Mouse (Mus musculus) kidney, embryonic 14.5 days (tissue): ENCODE results near the gene Kif1b. TPM values are rescaled to one million over a fixed set of nuclear protein-coding genes. Genes with fewer than 3 reads are reported as not detected.

Experiments used
- ATAC-seq: fragments of 200-750 bp; cut with Nextera tagmentation; 2 replicates; pipeline ENCODE4 v1.8.0; 2017; ENCODE audit warnings: moderate number of reproducible peaks, mild to moderate bottlenecking, moderate TSS enrichment, moderate library complexity; ENCODE audit not compliant: low FRiP score, low TSS enrichment
- H3K27ac ChIP-seq: fragments of 300-500 bp; sonication (generic); 2 replicates; pipeline ENCODE4 v1.5.1; 2014; ENCODE audit warnings: low read depth, mild to moderate bottlenecking, low read length, moderate library complexity, mixed read lengths
- H3K27me3 ChIP-seq: fragments of 300-500 bp; sonication (generic); 2 replicates; pipeline ENCODE4 v1.6.1; 2014; ENCODE audit warnings: mild to moderate bottlenecking, low read length; ENCODE audit not compliant: control insufficient read depth, insufficient read depth
- H3K36me3 ChIP-seq: fragments of 300-500 bp; sonication (generic); 2 replicates; pipeline ENCODE4 v1.6.1; 2014; ENCODE audit warnings: low read length, mixed read lengths; ENCODE audit not compliant: control insufficient read depth, insufficient read depth
- H3K4me1 ChIP-seq: fragments of 300-500 bp; sonication (generic); 2 replicates; pipeline ENCODE4 v1.6.1; 2014; ENCODE audit warnings: low read length, mixed read lengths; ENCODE audit not compliant: control insufficient read depth, insufficient read depth
- H3K4me2 ChIP-seq: fragments of 300-500 bp; sonication (generic); replicated peaks from 2 replicates; pipeline ENCODE4 v1.6.1; 2014; ENCODE audit warnings: low read depth, mild to moderate bottlenecking, low read length
- H3K4me3 ChIP-seq: fragments of 300-500 bp; sonication (generic); 2 replicates; pipeline ENCODE4 v1.5.1; 2014; ENCODE audit warnings: mild to moderate bottlenecking, low read length
- H3K9ac ChIP-seq: fragments of 300-500 bp; sonication (generic); 2 replicates; pipeline ENCODE4 v1.6.1; 2014; ENCODE audit warnings: low read depth, mild to moderate bottlenecking, low read length, moderate library complexity
- H3K9me3 ChIP-seq: fragments of 300-500 bp; sonication (generic); 2 replicates; pipeline ENCODE4 v1.6.1; 2016; ENCODE audit warnings: low read length; ENCODE audit not compliant: control insufficient read depth
- WGBS: fragments of 180-500 bp; shearing (Covaris S2); extraction: QIAGEN DNeasy Blood & Tissue Kit; methylation state at CpG from one replicate; pipeline ENCODE4 v1.1.7; 2014; 5-methylcytosine and 5-hydroxymethylcytosine counted together
- polyA plus RNA-seq: library from polyadenylated mRNA; unstranded; fragments of >200 nt; fragmentation: Nextera tagmentation; extraction: Ambion mirVana; gene quantifications from 2 replicates; pipeline ENCODE4 v1.2.1, GENCODE M21; 2014

Gene Kif1b
- polyA plus RNA-seq, 1 experiment from 2014 or later: 35.7 TPM

DNA sequence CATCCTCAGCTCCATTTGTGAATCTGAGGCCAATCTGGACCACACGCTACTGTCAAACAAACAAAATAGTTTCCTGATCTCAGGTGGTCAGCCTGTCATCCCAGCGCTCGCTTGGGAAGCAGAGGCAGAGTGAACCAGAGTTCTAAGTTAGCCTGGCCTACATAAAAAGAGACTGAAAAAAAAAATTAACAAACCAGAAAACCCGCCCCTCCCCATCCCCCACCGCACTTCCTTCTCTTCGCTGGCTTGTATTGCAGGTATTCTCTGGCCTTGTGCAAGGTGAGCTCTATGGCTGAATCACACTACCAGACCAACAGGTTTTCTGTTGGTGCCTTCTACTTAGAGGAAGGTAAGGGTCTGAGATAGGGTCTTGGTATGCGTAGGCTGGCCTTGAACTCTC, 160.0 kb downstream of the Kif1b start:
- 81% methylated on average over 7 of the region's 7 CpGs for WGBS
- Histone ChIP-seq H3K27me3 (no peaks in the 10 kb centered on the region), H3K4me3 (no peak overlapping the region), H3K36me3 (peaks cover 32% of the 10 kb centered on the region), H3K4me1 (peaks cover 11% of the 10 kb centered on the region; the same call in 1 of the 2 replicates), H3K9ac (no peak overlapping the region), H3K4me2 (no peak overlapping the region), H3K9me3 (no peaks in the 10 kb centered on the region), H3K27ac (no peak overlapping the region)
- ATAC-seq: no peak

DNA sequence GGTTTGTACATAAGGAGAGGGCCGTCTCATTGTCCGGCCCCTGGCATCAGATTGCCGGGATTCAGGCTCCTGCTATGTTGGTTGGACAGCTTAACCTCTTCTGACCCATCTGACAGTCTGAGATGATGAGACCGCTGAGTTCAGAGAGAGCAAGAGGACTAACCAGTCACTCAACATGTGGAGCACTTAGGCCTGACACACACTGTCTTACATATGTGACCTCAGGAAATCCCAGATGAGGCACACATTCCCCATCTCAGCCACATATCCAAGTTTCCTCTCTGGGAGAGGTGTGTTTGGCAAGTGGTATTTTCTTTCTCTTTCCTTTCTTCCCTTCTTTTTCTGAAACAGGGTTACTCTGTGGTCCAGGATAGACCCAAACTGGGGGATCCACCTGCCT, 162.3 kb downstream of the Kif1b start:
- H3K9ac ChIP-seq: no peak overlapping the region
- no peak overlapping the region for H3K27ac ChIP-seq
- no peak overlapping the region for H3K4me2 ChIP-seq
- no peak for ATAC-seq
- WGBS: 79% methylated on average over 4 of the region's 4 CpGs
- no peak overlapping the region for H3K4me3 ChIP-seq
- H3K36me3 ChIP-seq: peaks cover 9% of the 10 kb centered on the region
- no peaks in the 10 kb centered on the region for H3K27me3 ChIP-seq
- no peaks in the 10 kb centered on the region for H3K9me3 ChIP-seq
- H3K4me1 ChIP-seq: peaks cover 11% of the 10 kb centered on the region; the same call in 1 of the 2 replicates

DNA sequence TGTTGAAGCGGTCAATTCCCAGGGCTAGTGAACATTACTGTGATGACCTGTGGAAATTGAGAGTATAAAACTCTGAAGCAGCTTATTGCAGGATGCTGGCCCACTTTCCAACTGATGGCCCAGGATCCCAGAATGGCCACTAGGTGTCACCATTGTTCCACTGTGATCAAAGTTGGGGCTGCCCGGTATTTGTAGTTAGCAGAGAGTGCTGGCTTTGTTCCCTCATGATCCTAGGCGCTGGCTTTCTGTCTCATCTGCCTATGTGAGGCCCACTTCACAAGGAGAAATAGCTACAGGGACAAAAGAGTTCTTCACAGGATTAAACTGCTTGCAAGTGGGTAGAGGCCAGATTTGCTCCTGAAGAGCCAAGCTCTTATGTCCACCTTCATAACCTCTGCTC, 163.0 kb downstream of the Kif1b start:
- WGBS: 3% methylated on average over 3 of the region's 3 CpGs
- ATAC-seq: peak; percentile 73
- Histone ChIP-seq H3K9ac (no peak overlapping the region), H3K27ac (no peak overlapping the region), H3K4me1 (peaks cover 9% of the 10 kb centered on the region; the same call in 1 of the 2 replicates), H3K27me3 (no peaks in the 10 kb centered on the region), H3K4me3 (no peak overlapping the region), H3K4me2 (no peak overlapping the region), H3K9me3 (no peaks in the 10 kb centered on the region), H3K36me3 (peaks cover 2% of the 10 kb centered on the region; the same call in 1 of the 2 replicates)

DNA sequence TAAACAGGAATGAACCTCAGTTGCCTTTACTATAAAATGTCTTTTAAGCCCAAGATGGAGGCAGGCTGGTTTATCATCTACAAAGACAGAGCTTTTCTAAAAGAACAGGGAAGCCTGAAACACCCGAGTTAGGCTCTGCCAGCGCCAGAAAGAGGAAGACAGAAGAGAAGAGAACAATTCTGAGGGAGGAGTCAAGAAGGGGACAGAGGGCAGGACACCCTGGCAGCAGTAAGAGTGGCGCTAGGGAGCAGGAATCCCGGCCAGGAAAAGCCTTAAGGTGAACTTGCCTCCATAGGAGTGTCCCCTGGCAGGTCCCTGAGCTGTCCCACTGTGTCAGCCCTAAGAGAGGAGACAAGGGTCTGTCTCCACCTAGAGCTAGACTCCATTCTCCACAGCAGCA, 163.9 kb downstream of the Kif1b start:
- no peak for ATAC-seq
- WGBS: 44% methylated on average over 4 of the region's 4 CpGs

DNA sequence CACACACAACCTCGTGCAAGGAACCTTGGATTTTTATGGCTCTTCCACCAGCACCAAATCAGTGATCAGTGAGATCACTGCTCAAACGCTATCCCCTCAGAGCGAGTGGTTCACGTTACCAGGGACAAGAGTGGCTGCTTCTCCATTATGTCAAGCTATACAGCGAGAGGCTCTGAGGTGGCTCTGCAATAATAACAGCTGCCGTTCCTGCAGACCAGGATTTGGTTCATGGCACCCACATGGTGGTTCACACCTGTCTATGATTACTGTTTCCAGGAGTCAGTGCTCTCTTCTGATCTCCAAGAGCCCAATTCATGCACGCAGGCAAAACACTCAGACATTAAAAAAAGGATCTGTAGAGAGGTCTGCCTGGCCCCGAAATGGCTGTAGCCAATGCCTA, 169.0 kb downstream of the Kif1b start:
- 69% methylated on average over 8 of the region's 8 CpGs for WGBS
- H3K4me3 ChIP-seq: no peak overlapping the region
- H3K4me2 ChIP-seq: no peak overlapping the region
- H3K27me3 ChIP-seq: no peaks in the 10 kb centered on the region
- ATAC-seq: no peak
- no peak overlapping the region for H3K9ac ChIP-seq
- no peaks in the 10 kb centered on the region for H3K36me3 ChIP-seq
- peaks cover 6% of the 10 kb centered on the region for H3K4me1 ChIP-seq
- H3K27ac ChIP-seq: no peak overlapping the region
- H3K9me3 ChIP-seq: no peaks in the 10 kb centered on the region

More for the DNA sequence above, 163.9 kb downstream of the Kif1b start:
- no peaks in the 10 kb centered on the region for H3K9me3 ChIP-seq
- H3K36me3 ChIP-seq: no peaks in the 10 kb centered on the region
- no peak overlapping the region for H3K9ac ChIP-seq
- no peak overlapping the region for H3K4me2 ChIP-seq
- H3K4me3 ChIP-seq: no peak overlapping the region
- H3K27ac ChIP-seq: no peak overlapping the region
- H3K4me1 ChIP-seq: peaks cover 6% of the 10 kb centered on the region; the same call in 1 of the 2 replicates
- H3K27me3 ChIP-seq: no peaks in the 10 kb centered on the region

DNA sequence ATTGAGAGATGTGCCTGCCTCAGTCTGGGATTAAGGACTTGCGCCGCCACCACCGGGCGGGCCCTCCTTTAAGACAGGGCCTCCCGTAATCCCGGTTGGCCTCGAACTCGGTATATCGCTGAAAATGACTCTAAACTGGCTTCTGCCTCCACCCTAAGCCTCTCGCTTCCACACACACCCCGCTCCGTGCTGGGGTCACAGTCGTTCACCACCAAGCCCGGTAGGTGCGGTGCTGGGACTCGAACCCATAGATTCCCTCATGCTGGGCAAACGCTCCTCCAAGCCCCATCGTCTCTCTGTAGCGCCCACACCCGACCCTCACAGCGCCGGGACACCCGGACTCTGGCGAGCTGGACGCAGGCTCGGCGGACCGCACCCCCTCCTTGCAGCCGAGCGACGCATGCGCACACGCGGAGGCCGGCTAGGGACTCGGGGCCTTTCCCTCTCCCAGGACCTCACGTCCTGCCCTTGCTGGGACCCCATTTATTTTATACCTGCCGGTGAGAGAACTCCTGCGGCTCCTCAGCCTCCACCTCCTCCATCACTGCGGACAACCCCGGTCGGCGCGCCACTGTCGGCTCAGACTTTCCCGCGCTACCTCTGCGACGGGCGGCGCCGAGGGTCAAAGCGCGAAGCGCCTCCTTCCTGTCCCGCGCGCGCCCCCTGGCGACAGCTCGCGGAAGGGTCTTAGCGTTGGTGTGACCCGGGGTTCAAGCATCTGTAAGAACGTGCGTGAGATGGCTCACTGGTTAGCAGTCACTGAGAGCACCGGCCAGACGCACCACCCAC, 170.3 kb downstream of the Kif1b start, which contains the start of gene Cenps:
Cenps (minus strand) TSS at position 648 of the 789 bp plus-strand sequence.
- H3K9me3 ChIP-seq: no peaks in the 10 kb centered on the region
- 1% methylated on average over 68 of the region's 68 CpGs for WGBS
- H3K27ac ChIP-seq: peak within 1 kb of the TSS; percentile 87
- peak within 1 kb of the TSS; percentile 74 for H3K4me2 ChIP-seq
- H3K27me3 ChIP-seq: no peaks in the 10 kb centered on the region
- peak within 1 kb of the TSS; percentile 69 for H3K9ac ChIP-seq
- peaks cover 6% of the 10 kb centered on the region for H3K4me1 ChIP-seq
- H3K36me3 ChIP-seq: no peaks in the 10 kb centered on the region
- H3K4me3 ChIP-seq: peak within 1 kb of the TSS; percentile 64
- ATAC-seq: peak; percentile 92

DNA sequence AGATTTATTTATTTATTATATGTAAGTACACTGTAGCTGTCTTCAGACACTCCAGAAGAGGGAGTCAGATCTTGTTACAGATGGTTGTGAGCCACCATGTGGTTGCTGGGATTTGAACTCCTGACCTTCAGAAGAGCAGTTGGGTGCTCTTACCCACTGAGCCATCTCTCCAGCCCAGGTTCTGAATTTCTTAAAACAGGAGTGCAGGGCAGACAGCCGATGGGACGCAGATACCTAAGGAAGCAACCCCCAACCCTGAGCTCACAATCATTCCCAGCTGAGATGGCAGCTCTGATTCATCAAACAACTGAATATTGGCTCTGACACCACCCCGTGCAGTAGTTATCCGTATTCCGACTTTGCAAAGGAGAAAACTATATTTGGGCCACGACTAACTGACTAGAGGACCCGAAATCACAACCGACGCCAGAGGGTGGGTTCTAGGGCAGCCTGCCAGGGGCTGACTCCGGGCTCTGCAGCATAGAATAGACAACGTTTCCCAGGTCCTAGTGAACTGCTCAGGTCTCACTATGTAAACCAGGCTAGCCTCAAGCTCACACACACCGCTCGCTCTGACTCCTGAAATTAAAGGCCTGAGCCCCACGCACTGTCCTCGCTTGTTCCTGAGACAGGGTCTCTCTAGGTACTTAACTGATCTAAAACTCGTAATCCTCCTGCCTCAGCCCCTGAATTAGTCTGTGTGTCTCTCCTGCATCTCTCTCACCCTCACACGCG, 171.2 kb downstream of the Kif1b start:
- H3K9ac ChIP-seq: peak overlapping the region; percentile 69
- H3K4me3 ChIP-seq: peak overlapping the region; percentile 64
- no peaks in the 10 kb centered on the region; the same call in 1 of the 2 replicates for H3K36me3 ChIP-seq
- no peaks in the 10 kb centered on the region for H3K9me3 ChIP-seq
- peak overlapping the region; percentile 87 for H3K27ac ChIP-seq
- H3K27me3 ChIP-seq: no peaks in the 10 kb centered on the region
- ATAC-seq: no peak
- 72% methylated on average over 18 of the region's 18 CpGs for WGBS
- peak overlapping the region; percentile 74 for H3K4me2 ChIP-seq
- peaks cover 6% of the 10 kb centered on the region for H3K4me1 ChIP-seq

DNA sequence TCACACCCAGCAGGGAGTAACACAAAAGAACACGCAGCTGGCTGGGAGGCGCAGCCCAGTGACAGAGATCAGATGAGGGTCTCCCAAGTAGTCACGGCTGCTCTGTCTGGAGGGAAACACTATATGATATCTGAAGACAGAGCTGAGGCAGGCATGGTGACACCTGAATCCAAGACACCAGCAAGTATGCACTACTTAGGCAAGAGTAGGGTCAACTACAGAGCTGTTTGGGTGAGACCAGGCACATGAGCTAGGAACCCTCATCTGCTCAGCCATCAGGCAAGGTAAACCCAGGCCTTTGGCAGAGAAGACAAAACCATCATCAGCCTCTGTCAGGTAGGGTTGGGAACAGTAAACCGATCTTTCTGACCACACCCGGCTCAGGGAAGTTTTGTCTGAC, 174.1 kb downstream of the Kif1b start:
- Histone ChIP-seq H3K4me3 (no peak overlapping the region), H3K27ac (no peak overlapping the region), H3K4me1 (peaks cover 6% of the 10 kb centered on the region)

More for the DNA sequence above, 174.1 kb downstream of the Kif1b start:
- Histone ChIP-seq H3K27me3 (no peaks in the 10 kb centered on the region), H3K36me3 (peaks cover 9% of the 10 kb centered on the region), H3K9me3 (no peaks in the 10 kb centered on the region), H3K9ac (no peak overlapping the region), H3K4me2 (no peak overlapping the region)
- 75% methylated on average over 5 of the region's 5 CpGs for WGBS
- ATAC-seq: no peak
